Mouse (Mus musculus) gastrocnemius, postnatal 25 days (tissue): ENCODE measurements around the gene Tada2a. TPM values are rescaled to one million over a fixed set of nuclear protein-coding genes. Genes with fewer than 3 reads are reported as not detected.

Experiments used
- DNase-seq: peaks from one replicate; pipeline ENCODE4 v3.0.0; 2022
- total RNA-seq, 2 experiments: library from RNA; stranded (reverse); gene quantifications; 1 replicate in 1 of 2; 2 replicates in 1 of 2; pipeline ENCODE4 v1.2.3; 2021

The Tada2a gene
- total RNA-seq, 2 experiments from 2014 or later, result 8.0 to 8.7 TPM

GRCm38 (mm10) chr11:84115646-84116045 lies 13.8 kb downstream of the Tada2a start:
- DNase-seq, result peak; percentile 32

- DNase-seq, result no peak
Measured at GRCm38 (mm10) chr11:84113623-84114022, 15.8 kb downstream of the Tada2a start.

- DNase-seq, result no peak
Measured at GRCm38 (mm10) chr11:84107137-84107536, 22.3 kb downstream of the Tada2a start.

GRCm38 (mm10) chr11:84104036-84104435 lies 25.4 kb downstream of the Tada2a start:
- no peak for DNase-seq

- DNase-seq, result no peak
Measured at GRCm38 (mm10) chr11:84101182-84101581, 28.2 kb downstream of the Tada2a start.

- no peak for DNase-seq
Measured at GRCm38 (mm10) chr11:84097251-84097998, 32.0 kb downstream of the Tada2a start.

- DNase-seq, result no peak
Measured at GRCm38 (mm10) chr11:84095084-84095483, 34.3 kb downstream of the Tada2a start.

- no peak for DNase-seq
Measured at GRCm38 (mm10) chr11:84090572-84090971, 38.8 kb downstream of the Tada2a start.

- DNase-seq, result no peak
Measured at GRCm38 (mm10) chr11:84081901-84082300, 47.5 kb downstream of the Tada2a start.

- DNase-seq, result no peak
Measured at GRCm38 (mm10) chr11:84080327-84080726, 49.1 kb downstream of the Tada2a start.

GRCm38 (mm10) chr11:84079887-84080286 lies 49.5 kb downstream of the Tada2a start:
- DNase-seq, result no peak

GRCm38 (mm10) chr11:84079361-84079760 lies 50.0 kb downstream of the Tada2a start:
- DNase-seq, result no peak

GRCm38 (mm10) chr11:84078601-84079000 lies 50.8 kb downstream of the Tada2a start:
- DNase-seq, result peak; percentile 50

- DNase-seq, result no peak
Measured at GRCm38 (mm10) chr11:84077008-84077407, 52.4 kb downstream of the Tada2a start.

GRCm38 (mm10) chr11:84073816-84074764 lies 55.3 kb downstream of the Tada2a start:
- DNase-seq, result no peak

GRCm38 (mm10) chr11:84072904-84073651 lies 56.3 kb downstream of the Tada2a start:
- DNase-seq, result peak; percentile 49

GRCm38 (mm10) chr11:84069034-84069370 lies 60.4 kb downstream of the Tada2a start, which contains the start of gene Dusp14:
Dusp14 (minus strand) TSS chr11:84069261.
- no peak for DNase-seq

- DNase-seq, result peak; percentile 43
Measured at GRCm38 (mm10) chr11:84068191-84069033, 61.0 kb downstream of the Tada2a start.

GRCm38 (mm10) chr11:84067720-84068190 lies 61.6 kb downstream of the Tada2a start:
- DNase-seq, result no peak

GRCm38 (mm10) chr11:84066927-84067645 lies 62.3 kb downstream of the Tada2a start:
- peak; percentile 32 for DNase-seq

GRCm38 (mm10) chr11:84066071-84066481 lies 63.3 kb downstream of the Tada2a start:
- DNase-seq, result no peak
